Mouse (Mus musculus) spleen, adult 12 weeks (tissue): ENCODE measurements around the gene Pemt.
"Not testable (repeated sequence)": the region's sequence is repeated elsewhere in the genome, so short reads cannot be mapped to it uniquely, and the experiment has no call there.

ENCODE experiments used
- DNase-seq: peaks from one replicate; pipeline ENCODE4 v3.0.0; 2022; ENCODE audit warnings: low spot score

Gene Pemt

DNA sequence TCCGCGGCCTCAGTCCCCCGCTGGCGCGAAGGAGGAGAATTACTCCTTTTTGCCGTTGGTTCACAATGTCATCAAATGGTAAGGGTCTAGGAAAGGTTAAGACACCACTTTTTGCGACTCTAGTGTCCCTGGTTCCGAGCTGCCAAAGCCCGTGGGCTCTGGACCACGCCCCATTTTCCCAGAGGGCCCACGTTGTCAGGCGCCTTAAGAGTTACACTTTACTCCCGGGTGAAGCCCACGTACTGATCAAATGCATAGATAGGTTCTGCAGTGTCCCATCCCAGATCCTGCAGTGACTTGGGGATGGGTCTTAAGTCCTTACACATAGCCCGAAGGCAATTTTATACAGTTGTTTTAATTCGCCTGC, 97.9 kb downstream of the Pemt start:
- DNase-seq, result peak; percentile 19

DNA sequence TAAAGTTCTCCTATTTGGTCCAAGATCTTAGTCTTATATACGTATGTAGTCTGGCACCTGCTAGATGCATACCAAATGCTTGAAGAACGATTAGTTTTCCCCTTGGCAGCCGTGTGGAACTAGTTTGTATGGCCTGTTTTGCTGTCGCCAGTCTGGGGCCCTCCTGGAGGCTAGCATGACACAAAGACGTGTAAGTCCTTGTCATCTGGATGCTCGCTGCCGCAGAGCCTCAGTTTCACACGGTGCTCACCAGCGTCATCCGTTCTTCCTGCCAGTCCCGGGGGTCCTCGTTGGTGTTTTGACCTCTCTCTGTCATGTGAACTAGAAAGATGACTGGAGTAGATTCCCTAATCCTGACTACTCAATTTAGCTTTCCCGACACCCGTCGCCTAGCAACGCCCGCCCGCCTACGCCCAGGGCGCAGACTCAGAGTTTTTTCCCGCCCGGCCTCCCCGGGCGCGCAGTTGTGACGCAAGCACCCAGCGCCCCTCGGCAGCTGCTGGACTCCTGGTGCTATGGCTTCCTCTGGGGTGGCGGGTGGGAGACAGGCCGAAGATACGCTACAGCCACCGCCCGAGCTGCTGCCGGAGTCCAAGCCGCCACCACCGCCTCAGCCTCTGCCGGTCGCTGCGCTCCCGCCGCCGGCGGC, 98.4 kb downstream of the Pemt start, which contains the start of gene Med9:
Gene Med9 (plus strand): TSS at position 455 of the 649 bp plus-strand sequence.
- peak; percentile 85 for DNase-seq

DNA sequence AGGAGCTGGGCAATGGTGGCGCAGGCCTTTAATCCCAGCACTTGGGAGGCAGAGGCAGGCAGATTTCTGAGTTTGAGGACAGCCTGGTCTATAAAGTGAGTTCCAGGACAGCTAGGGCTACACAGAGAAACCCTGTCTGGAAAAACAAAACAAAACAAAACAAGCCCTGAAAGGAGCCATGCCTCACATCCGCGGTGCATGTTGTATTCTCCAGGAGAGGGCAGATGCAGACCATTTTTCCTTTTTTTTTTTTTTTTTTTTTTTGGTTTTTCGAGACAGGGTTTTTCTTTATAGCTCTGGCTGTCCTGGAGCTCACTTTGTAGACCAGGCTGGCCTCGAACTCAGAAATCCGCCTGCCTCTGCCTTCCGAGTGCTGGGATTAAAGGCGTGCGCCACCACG, 101.4 kb downstream of the Pemt start:
- not testable (repeated sequence) for DNase-seq

DNA sequence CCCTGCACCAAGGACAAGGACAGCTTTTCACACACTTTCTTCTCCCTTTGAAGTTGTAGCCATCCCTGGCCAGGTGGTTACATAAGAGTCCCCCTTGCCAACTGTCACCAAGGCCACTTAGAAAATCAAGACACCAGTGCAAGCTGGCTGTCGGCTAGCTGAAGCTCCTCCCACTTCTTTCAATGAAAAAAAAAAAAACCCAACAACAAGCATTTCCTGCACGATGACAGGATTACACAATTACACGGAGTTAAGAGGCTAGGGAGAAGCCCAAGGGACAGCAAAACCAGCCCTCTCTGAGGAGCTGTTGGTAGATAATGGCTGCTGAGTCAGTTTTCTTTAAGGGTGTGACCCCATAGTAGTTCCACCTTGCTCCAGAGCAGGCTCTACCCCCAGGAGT, 104.9 kb downstream of the Pemt start:
- no peak for DNase-seq

DNA sequence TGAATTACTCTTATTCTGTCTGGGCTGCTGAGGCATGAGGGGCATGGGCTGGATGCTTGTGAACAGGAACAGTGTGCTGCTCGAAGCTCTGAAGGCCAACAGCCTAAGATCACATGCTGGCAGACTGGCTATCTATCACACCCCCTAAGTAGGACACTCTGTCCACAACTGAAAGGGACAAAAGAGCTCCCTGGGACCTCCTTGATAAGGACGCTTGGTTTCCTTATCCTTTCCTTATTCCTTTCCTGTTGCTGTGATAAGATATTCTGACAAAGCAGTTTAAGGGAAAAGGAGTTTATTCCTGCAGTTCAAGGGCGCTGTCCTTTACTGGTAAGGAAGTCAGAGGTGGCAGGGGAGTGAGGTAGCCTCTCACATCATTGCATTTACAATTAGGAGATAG, 105.6 kb downstream of the Pemt start:
- DNase-seq, result no peak

DNA sequence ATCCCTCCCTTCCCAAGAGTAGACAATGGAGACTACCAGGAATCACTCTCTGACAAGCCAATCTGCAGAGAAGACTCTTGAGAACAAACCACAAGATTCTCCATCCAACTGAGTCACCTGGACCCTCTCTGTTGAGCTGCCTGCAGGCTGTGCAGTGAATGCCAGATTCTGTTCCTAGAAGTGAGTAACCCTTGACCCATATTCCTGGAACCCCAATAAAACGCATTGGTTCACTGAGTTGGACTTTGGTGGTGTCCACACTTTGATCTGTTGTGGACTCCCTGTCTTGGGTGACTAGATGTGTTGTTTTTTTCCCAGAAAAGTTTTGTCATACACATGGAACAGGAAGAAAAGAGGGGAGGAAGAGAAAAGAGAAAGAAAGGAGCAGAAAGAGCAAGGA, 106.5 kb downstream of the Pemt start:
- no peak for DNase-seq

DNA sequence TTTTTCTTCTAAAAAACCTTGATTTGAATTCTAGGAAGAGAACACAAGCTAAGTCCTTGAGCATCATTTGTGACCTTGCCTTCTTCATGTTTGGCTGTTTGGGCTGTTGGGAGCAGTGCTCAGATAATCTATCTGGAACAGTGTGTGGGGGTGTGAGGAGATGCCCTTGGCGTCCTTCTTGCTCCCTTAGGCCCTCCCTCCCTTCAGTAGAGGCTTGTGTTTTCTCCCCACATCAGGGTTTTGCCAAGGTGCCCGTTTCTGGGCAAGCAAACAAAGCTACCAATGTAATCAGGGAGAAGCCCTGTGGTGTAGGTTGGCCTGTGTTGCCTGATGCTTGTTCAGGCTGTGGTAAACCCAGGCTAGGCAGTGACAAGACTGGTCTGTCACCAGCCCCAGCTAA, 108.7 kb downstream of the Pemt start:
- DNase-seq, result no peak

DNA sequence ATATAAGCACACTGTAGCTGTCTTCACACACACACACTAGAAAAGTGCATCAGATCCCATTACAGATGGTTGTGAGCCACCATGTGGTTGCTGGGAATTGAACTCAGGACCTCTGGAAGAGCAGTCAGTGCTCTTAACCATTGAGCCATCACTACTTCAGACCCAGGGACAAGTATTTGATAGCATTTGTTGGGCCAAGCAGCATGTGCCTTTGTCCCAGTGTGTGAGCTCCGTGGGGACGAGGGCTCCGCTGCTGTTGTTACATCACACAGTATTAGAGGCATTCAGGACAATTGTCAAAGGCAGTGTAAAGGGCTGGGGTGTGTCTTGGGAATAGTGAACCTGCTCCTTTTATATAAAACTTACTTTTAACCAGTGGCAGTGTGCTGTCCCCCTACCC, 109.3 kb downstream of the Pemt start:
- DNase-seq, result no peak

DNA sequence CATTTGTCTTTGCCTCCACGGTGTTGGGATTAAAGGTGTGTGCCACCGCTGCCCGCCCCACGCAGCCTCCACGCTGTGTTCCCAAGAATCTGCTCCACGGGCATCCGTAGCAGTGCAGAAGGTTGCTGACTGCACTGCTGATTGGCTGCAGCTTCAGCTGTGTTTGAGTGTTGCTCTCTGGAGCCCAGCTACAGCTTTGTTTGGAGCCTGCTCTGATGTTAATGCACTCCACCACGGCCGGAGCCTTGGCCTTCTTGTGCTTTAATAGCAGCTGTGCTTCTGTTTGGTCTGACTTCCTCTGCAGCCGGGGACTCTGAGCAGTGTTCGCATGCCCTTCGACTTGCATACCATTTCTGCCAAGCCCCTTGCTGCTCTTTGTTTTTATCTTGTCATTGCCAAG, 112.3 kb downstream of the Pemt start:
- DNase-seq, result no peak

DNA sequence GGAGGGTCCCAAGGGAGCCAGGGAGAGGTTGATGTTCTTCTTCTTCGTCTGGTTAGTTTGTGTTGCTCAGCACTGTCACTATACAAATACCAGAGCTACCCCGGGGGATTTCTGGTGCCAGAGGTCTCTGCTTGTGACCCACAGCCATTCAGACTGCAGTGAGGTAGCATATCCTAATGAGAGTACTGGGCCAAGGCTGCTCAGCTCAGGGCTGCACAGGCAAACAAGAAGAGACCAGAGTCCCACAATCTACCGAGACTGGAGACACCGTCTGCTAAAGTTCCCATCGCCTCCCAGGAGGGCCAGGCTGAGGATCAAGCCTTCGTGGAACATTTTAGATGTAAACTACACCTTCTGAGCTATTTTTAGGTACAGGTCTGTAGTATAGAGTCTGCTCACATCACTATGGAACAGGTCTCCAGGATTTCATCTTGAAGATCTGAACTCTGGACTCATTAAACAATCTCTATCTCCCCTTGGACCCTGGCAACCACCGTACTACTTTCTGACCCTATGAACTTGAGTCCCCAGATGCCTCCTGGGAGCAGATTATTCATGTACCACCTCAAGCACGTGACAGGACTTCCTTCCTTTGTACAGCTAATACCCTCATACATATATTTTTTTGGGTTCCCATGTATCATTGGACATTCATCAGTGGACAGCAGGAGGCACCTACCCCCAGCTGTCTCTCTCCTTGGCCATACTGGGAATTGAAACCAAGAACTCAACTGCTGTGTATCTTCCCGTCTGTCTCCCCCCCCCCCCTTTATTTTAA, 113.5 kb downstream of the Pemt start:
- no peak for DNase-seq

DNA sequence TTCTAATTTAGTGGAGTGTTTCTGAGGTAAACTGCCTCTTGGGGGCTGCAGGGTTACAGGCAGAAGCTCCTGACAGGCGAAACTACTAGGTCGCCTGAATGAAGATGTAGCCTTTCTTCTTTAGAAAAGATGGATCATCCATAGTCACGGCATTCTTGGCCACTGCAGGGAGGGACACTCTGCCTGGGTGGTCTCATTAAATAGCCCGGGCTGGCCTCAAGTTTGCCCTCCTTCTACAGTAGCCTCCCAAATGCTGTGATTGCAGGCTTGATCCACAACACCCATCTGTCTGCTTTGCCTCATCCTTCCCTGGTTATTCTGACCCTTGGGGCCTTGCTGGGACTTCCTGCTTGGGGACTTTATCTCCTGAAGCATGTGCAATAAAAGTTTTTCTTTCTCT, 116.3 kb downstream of the Pemt start:
- DNase-seq, result no peak

DNA sequence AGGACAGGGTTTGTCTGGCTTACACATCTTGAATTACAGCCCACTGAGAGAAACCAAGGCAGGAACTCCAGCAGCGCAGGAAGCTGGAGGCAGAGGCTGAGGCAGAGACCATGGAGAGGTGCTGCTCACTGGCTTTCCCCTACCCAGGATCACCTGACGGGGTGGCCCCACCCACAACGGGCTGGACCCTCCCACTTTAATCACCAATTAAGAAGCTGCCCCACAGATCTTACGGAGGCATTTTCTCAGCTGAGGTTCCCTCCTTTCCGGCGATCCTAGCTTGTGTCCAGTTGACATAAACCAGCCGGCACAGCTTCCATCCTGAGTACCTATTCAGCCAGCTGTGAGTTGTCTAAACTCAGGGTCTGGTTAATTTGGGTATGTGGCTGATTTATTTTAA, 125.0 kb downstream of the Pemt start:
- no peak for DNase-seq
